Mouse (Mus musculus): ENCODE measurements around the gene Josd2. TPM values are rescaled to one million over a fixed set of nuclear protein-coding genes. Genes with fewer than 3 reads are reported as not detected.

Josd2 gene
- polyA plus RNA-seq, 1 experiment: 169 TPM

GRCm38 (mm10) chr7:44445528-44445923 lies 22.3 kb upstream of the Josd2 start:
- DNase-seq (ENCODE audit: extremely low spot score in 1 of 2, low spot score in 1 of 2): no peak

DNA sequence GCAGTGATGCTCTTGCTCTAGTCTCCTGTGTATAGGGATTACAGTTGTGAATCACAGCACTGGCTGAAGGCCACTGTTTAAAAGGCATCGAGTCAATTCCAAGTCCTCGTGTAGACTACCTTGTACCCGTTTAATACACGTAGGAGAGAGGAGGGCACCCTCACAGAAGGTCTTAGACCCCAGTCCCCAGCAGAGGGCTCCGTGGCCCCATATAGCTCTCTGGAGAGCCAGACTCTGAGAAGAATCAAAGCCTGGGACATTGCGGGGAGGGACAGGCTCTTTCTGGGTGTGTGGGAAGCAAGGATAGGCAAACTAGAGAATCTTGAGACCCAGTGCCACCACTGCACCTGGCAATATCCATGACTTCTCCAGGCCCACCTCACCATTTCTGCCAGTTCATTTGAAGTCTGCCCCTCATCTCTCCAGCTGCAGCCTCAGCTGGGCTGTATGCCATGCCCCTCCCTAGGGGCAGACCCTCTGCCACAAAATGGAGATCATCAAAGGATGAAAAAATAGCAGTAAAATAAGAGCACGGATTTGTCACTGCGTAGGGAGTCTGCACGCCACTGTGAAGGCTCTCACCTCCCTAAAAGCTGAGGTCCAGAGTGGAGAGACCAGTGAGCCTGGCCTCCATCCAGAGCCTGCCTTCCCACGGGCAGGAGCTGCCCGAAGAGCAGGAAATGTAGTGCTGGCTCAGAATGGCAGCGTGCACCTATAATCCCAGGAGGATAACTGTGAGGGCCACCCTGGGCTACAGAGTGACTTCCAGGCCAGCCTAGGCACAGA lies 21.5 kb upstream of the Josd2 start:
- DNase-seq (ENCODE audit: extremely low spot score in 1 of 2, low spot score in 1 of 2): no peak

DNA sequence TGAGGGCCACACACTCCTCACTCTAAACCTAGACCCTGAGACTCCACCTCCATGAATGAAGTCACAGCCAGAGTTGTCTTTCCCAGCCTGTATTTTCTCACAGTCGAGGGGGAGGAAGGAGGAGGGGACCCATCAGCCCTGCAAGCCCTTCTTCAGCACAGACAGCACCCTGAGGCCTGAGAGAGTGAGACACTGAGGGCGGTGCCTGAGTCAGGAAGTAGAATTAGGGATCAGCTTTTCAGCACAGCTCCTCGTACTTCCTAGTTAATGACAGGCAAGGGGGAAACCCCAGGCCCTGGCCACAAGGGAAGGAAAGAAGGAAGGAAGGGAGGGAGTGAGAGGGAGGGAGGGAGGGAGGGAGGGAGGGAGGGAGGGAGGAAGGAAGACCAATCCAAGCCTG lies 14.5 kb upstream of the Josd2 start:
- no peak for DNase-seq (ENCODE audit: extremely low spot score in 1 of 2, low spot score in 1 of 2)

GRCm38 (mm10) chr7:44456302-44456701 lies 11.5 kb upstream of the Josd2 start:
- DNase-seq (ENCODE audit: extremely low spot score in 1 of 2, low spot score in 1 of 2): no peak

GRCm38 (mm10) chr7:44460067-44460466 lies 7.7 kb upstream of the Josd2 start:
- no peak for DNase-seq (ENCODE audit: extremely low spot score in 1 of 2, low spot score in 1 of 2)

- no peak for DNase-seq (ENCODE audit: extremely low spot score in 1 of 2, low spot score in 1 of 2)
These were observed 6.8 kb upstream of the Josd2 start for GRCm38 (mm10) chr7:44460767-44461502.

GRCm38 (mm10) chr7:44461503-44462217 lies 6.1 kb upstream of the Josd2 start:
- DNase-seq (ENCODE audit: extremely low spot score in 1 of 2, low spot score in 1 of 2): no peak

- no peak for DNase-seq (ENCODE audit: extremely low spot score in 1 of 2, low spot score in 1 of 2)
These were observed 5.3 kb upstream of the Josd2 start for GRCm38 (mm10) chr7:44462218-44463055.

DNA sequence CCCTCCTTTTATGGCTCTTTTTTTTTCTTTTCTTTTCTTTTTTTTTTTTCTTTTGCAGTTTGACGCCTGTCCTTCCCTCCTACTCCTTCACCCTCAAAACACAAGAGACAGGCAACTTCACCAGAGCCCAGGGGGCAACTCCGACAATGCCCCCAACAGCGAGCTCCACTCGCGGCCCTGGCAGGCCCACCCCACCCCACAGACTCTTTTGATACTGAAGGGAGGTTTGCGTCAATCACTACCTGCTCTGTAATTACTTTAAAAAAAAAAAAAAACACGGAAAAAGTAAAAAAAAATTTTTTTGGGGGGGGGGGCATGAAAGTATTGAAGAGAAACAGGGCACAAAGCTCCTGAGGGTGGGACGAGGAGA lies 4.7 kb upstream of the Josd2 start:
- no peak for DNase-seq (ENCODE audit: extremely low spot score in 1 of 2, low spot score in 1 of 2)

DNA sequence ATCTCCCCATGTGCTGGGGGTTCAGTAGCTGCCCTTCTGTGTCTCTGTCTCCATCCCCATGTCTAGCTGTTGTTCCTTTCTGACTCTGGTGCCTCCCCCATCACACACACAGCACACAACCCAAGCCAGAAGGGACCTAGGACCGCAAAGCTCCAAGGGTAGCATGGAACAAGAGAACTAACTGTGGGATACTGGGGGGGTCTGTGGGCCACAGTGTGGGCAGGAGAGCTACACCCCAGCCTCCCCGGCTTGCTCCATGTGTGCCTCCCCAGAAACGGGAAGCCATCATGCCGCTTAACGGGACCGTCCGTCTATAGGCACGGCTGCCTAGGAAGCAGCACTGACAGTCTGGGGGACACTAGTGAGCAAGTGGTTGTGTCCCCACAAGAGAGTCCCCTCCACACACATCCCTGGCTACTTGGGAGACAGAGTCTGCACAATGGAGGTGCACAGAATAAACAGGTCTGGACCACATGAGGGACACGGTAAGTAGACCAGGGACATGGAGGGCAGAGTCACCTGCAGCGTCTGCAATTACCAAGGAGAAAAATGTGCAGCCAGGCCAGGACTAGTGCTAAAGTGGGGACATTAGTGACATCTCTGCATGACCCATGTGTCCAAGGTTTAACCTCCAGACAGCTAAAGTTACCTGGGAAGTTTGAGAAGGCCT lies 4.1 kb upstream of the Josd2 start:
- no peak for DNase-seq (ENCODE audit: extremely low spot score in 1 of 2, low spot score in 1 of 2)

DNA sequence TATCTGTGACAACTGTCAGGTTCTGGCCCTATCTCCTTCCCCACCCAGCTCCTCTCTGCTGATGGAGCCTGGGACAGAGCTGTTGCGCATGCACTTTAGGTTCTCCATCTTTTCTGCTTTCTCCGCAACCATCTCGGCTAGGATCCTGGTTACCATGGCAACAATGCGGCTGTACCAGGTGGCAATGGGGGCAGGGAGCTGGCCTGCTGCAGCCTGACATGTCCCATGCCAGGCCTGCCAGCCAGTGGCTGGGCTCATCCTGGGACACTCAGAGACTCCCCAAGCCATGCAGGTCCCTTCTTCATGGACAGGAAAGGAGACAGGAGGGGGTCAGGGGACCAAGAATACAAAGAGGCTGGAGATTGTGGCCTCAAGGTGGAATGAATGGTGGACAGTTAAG lies 3.3 kb upstream of the Josd2 start:
- peak; percentile 83 to 91 for DNase-seq (ENCODE audit: extremely low spot score in 1 of 2, low spot score in 1 of 2)

DNA sequence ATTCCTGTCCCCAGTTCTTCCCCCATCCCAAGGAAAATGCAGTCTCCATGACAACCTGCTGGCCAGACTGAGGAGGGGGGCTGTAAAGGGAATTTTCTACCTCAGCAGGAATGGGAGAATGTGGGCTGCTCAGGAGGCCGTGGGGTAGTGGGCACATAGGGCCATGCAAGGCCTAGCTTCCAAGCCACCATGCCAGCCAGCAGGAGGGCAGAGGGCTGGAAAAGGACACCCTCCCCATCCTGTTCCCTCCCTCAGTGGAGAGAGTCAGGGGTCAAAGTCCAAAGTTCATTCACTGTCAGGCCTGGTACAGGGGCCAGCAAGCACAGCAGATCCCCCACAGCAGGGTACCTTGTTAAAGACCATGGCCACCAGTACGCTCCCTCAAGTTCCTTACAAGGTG lies 2.7 kb upstream of the Josd2 start, which contains the start of gene Aspdh:
TSS of gene Aspdh (plus strand) at position 281 of the 400 bp plus-strand sequence.
- DNase-seq (ENCODE audit: extremely low spot score in 1 of 2, low spot score in 1 of 2): no peak

DNA sequence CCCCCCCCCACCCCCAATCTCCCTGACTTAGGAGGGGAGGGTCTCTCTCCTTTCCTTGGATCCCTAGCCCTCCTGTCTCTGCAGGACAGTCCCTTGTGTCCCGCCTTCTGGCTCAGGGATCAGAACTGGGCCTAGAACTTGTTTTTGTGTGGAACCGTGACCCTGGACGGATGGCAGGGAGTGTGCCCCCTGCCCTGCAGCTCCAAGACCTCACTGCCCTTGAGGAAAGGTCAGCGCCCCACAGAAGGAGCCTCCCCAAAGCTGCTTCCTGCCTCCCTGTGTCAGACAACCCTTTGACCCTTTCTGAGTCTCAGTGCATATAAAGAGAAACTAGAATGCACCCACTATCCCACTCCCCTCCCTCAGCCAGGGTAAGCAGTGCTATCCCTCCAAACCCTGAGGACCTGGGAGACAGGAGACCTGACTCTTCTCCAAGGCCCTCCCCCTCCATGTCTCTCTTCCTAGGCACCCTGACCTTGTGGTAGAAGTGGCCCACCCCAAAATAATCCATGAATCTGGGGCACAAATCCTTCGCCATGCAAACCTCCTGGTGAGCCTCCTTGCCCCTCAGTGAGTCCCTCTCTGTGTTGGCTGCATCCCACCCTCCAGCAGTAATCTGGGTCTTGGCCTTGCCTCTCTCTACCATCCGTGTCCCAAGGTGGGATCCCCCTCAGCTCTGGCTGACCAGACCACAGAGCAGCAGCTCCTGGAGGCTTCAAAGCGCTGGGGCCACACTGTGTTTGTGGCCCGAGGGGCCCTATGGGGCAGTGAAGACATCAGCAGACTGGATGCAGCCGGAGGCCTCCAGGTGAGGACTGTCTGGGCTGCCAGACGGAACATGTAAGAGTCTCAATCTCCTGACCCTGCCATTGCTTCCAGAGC lies 1.5 kb upstream of the Josd2 start:
- DNase-seq (ENCODE audit: extremely low spot score in 1 of 2, low spot score in 1 of 2): no peak

GRCm38 (mm10) chr7:44466888-44467311 lies 880 bp upstream of the Josd2 start:
- no peak for DNase-seq (ENCODE audit: extremely low spot score in 1 of 2, low spot score in 1 of 2)

- DNase-seq (ENCODE audit: extremely low spot score in 1 of 2, low spot score in 1 of 2): no peak
These were observed 985 bp downstream of the Josd2 start for GRCm38 (mm10) chr7:44468644-44469285.

DNA sequence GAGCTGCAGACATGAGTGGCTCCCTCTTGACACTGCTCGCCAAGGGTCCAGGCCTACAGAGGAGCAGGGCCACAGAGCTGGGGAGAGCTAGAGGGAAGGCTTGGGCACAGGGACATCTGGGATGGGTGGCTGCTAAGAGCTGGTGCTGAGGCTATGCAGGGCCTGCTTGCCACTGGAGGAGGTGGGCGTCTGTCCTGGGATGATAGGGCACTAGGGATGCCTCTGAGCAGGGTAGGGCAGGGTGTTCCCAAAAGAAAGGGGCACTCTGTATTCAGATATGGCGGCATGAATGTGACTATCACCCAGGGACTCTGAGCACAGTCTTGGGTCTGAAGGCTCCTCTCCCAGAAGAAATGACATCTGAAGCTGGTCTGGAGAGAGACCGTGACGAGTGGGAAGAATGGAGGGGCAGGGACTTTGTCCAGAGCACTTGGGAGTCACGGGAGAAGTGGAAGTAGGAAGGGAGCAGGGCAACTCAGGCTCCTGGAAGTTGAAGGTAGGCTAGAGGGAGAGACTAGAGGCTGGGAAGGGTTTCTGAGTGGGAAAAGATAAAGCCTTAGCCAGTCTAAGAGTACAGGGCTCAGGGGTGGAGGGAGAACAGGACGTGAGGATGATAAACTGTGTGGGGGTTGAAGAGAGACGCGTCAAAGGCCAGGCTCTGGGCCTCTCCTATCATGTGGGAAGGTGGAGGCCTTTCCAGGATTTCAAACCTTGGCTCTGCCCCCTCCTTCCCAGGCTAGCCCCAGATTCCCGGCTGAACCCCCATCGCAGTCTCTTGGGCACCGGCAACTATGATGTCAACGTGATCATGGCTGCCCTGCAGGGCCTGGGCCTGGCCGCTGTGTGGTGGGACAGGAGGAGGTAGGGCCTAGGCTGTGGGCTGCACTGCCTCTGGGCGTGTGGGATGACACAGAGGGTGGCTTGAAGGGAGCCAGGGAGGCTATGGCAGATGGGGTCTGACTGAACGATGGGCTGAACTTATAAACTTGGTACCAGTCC lies 2.2 kb downstream of the Josd2 start:
- no peak for DNase-seq (ENCODE audit: extremely low spot score in 1 of 2, low spot score in 1 of 2)

All from frontal cortex, adult 2 months (tissue).